Mouse (Mus musculus): ENCODE measurements at regions not wholly inside any gene's neighbourhood (a gene's known extent, or its start where the extent isn't known, plus 50 kb on each side); places are given as distances from the start of the nearest gene placed in this dataset.

DNA sequence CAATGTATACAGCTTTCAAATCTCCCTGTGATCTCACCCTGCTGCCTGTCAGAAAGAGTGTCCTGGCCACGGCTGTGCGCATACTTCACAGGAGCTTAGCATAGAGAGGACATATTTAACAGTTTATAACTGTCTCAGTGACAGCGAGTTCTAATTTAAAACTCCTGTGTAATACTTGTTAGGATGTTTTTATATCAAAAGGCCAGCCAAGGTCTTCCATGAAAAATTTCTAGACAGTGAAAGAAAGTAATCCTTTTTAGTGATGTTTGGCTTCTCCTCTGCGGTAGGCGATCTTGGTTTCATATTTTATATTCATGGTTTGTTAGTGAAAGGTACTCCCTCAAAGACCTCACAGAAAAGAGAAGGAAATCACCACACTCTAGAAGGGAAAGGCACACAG is 403.0 kb downstream of the Gm10295 start:
- TF ChIP-seq POLR2A (IDR thresholded peaks at IDR 0.05; ENCODE audit: insufficient read depth, low read depth, low read length) (no peak), CTCF (IDR thresholded peaks at IDR 0.05; ENCODE audit: insufficient read depth, low read depth, low read length) (no peak)
